Mouse (Mus musculus) forebrain, embryonic 11.5 days (tissue): Measurements from ENCODE around the gene Ubfd1. TPM values are rescaled to one million over a fixed set of nuclear protein-coding genes. Genes with fewer than 3 reads are reported as not detected.

Experiments used
- ATAC-seq: fragments of 200-750 bp; cut with Nextera tagmentation; replicated peaks from 2 replicates; pipeline ENCODE4 v1.8.0; 2017; ENCODE audit warnings: moderate TSS enrichment; ENCODE audit not compliant: low FRiP score
- DNase-seq: peaks from one replicate; pipeline ENCODE4 v3.0.0-alpha.2; 2017; ENCODE audit warnings: low spot score
- H3K27ac ChIP-seq: fragments of 300-500 bp; sonication (generic); 2 replicates; pipeline ENCODE4 v1.5.1; 2014; ENCODE audit warnings: low read depth, low read length
- H3K27me3 ChIP-seq: fragments of 300-500 bp; sonication (generic); 2 replicates; pipeline ENCODE4 v1.6.1; 2014; ENCODE audit warnings: mild to moderate bottlenecking, low read length, mixed read lengths; ENCODE audit not compliant: control insufficient read depth, insufficient read depth
- H3K36me3 ChIP-seq: fragments of 300-500 bp; sonication (generic); 2 replicates; pipeline ENCODE4 v1.6.1; 2014; ENCODE audit warnings: mild to moderate bottlenecking, low read length, moderate library complexity, mixed read lengths; ENCODE audit not compliant: control insufficient read depth, insufficient read depth
- H3K4me1 ChIP-seq: fragments of 300-500 bp; sonication (generic); replicated peaks from 2 replicates; pipeline ENCODE4 v1.6.1; 2014; ENCODE audit warnings: low read length, mixed read lengths; ENCODE audit not compliant: control insufficient read depth, insufficient read depth
- H3K4me2 ChIP-seq: fragments of 300-500 bp; sonication (generic); 2 replicates; pipeline ENCODE4 v1.6.1; 2014; ENCODE audit warnings: low read depth, mild to moderate bottlenecking, low read length, moderate library complexity, mixed read lengths; ENCODE audit not compliant: severe bottlenecking
- H3K4me3 ChIP-seq: fragments of 300-500 bp; sonication (generic); 2 replicates; pipeline ENCODE4 v1.5.1; 2014; ENCODE audit warnings: low read depth, low read length
- H3K9ac ChIP-seq: fragments of 300-500 bp; sonication (generic); 2 replicates; pipeline ENCODE4 v1.6.1; 2014; ENCODE audit warnings: low read length
- H3K9me3 ChIP-seq: fragments of 300-500 bp; sonication (generic); 2 replicates; pipeline ENCODE4 v1.6.1; 2016; ENCODE audit warnings: low read length, mixed read lengths; ENCODE audit not compliant: control insufficient read depth
- WGBS: fragments of 180-500 bp; shearing (Covaris S2); extraction: QIAGEN DNeasy Blood & Tissue Kit; methylation state at CpG from one replicate; pipeline ENCODE4 v1.1.7; 2014; 5-methylcytosine and 5-hydroxymethylcytosine counted together
- polyA plus RNA-seq: library from polyadenylated mRNA; unstranded; fragments of >200 nt; fragmentation: Nextera tagmentation; extraction: Ambion mirVana; gene quantifications from 2 replicates; pipeline ENCODE4 v1.2.1, GENCODE M21; 2014

Ubfd1 gene
- polyA plus RNA-seq, 1 experiment from 2014 or later = 90.6 TPM

DNA sequence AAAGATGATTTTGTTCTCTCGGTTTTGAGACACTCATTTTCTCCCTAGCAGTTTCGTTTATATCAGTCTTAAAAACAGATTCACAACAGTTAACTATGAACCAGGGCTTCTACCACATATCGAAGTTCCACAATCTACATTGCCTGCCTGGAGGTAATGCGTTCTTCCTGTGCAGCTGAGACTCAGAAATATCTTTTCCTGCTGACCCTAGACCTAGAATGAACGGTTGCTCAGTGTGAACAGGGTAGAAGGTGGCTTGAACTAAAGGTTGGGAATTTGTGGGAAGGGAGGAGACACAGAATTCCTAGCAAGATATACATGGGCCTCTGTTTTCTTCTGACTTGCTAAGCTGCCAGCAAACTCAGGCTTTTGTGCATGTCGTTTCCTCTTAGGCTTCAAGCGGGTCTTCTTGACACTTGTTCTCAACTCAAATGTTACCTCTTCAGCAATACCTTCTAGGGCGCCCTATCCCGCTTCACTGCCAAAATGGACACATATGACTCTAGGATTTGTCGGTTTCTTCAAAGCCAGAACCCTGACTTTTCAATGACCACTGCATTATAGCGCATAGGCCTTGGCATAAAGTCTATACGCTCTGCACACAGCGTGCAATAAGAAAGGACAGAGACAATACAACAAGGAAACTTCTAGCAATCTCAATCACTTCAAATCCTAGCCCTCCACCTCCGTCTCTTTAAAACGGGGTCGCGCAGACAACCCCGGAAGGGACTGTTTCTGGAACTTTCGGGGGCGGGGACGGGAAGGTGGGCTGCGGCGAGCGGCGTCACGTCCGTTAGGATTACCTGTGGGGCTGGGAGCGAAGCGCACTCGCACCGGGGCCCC, 652 bp upstream of the Ubfd1 start:
- Histone ChIP-seq H3K27me3 (no peaks in the 10 kb centered on the region), H3K27ac (peak overlapping the region; percentile 91), H3K4me2 (peak overlapping the region; percentile 87), H3K4me1 (peaks cover 10% of the 10 kb centered on the region; the same call in 1 of the 2 replicates), H3K9ac (peak overlapping the region; percentile 96), H3K9me3 (no peaks in the 10 kb centered on the region), H3K4me3 (peak overlapping the region; percentile 98), H3K36me3 (no peaks in the 10 kb centered on the region; the same call in 1 of the 2 replicates)
- ATAC-seq (no peak; the same call in 1 of the 2 replicates), DNase-seq (no peak)
- WGBS = 21% methylated on average over 31 of the region's 31 CpGs

DNA sequence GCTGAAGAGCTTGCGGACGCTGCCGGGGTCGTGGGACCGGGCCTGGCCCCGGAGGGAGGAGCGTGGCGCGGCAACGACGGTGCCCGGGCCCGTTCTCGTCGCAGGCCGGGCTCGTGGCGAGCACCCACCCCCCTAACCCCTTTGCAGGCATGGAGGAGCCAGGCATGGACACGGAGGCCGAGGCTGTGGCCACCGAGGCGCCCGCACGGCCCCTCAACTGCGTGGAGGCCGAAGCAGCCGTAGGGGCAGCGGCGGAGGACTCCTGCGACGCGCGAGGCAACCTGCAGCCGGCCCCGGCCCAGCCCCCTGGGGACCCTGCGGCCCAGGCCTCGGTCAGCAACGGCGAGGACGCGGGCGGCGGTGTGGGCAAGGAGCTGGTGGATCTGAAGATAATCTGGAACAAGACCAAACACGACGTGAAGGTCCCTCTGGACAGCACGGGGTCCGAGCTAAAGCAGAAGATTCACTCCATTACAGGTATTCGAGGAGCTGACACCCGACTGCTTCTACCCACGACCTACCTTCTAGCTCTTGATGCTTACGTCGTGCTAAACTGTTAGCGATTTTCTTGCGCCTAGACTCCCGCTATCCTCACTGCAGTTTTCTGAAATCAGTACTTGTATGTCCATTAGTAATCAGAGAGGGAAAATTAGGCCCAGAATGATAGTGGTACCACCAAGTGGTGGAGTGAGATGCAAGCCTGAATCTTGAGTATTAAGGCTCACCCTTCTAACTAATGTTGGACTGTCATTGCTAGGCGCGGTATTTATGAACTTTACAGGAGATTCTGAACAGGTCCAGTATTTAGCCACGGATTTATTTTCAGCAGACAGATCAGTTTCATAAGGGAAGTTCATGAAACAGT, 774 bp downstream of the Ubfd1 start:
- WGBS = 3% methylated on average over 52 of the region's 58 CpGs
- DNase-seq (peak; percentile 73), ATAC-seq (peak; percentile 52)
- Histone ChIP-seq H3K27ac (peak overlapping the region; percentile 91), H3K9me3 (no peaks in the 10 kb centered on the region), H3K4me2 (peak overlapping the region; percentile 87), H3K4me3 (peak overlapping the region; percentile 98), H3K27me3 (no peaks in the 10 kb centered on the region), H3K4me1 (peaks cover 10% of the 10 kb centered on the region; the same call in 1 of the 2 replicates), H3K9ac (peak overlapping the region; percentile 96), H3K36me3 (peaks cover 7% of the 10 kb centered on the region; the same call in 1 of the 2 replicates)

GRCm38 (mm10) chr7:122074374-122074773, 7.4 kb downstream of the Ubfd1 start:
- Histone ChIP-seq H3K9ac (no peak overlapping the region), H3K4me3 (no peak overlapping the region), H3K9me3 (no peaks in the 10 kb centered on the region), H3K27me3 (no peaks in the 10 kb centered on the region), H3K4me2 (no peak overlapping the region), H3K36me3 (peaks cover 13% of the 10 kb centered on the region; the same call in 1 of the 2 replicates), H3K27ac (no peak overlapping the region), H3K4me1 (no peaks in the 10 kb centered on the region)
- DNase-seq (no peak), ATAC-seq (no peak)
- whole genome bisulfite sequencing = 86% methylated on average over 3 of the region's 3 CpGs

- no peak overlapping the region for H3K9ac ChIP-seq
- H3K4me1 ChIP-seq = no peaks in the 10 kb centered on the region
- no peak overlapping the region for H3K27ac ChIP-seq
- no peak overlapping the region for H3K4me2 ChIP-seq
- H3K36me3 ChIP-seq = peaks cover 6% of the 10 kb centered on the region; the same call in 1 of the 2 replicates
- DNase-seq (no peak), ATAC-seq (no peak)
- no peaks in the 10 kb centered on the region for H3K9me3 ChIP-seq
- WGBS = 91% methylated on average over 8 of the region's 8 CpGs
- H3K27me3 ChIP-seq = no peaks in the 10 kb centered on the region
- no peak overlapping the region for H3K4me3 ChIP-seq
These were observed 13.0 kb downstream of the Ubfd1 start for GRCm38 (mm10) chr7:122079798-122080554.

GRCm38 (mm10) chr7:122081071-122081470, 14.1 kb downstream of the Ubfd1 start:
- 97% methylated on average over 1 of the region's 1 CpGs for WGBS
- no peak overlapping the region for H3K4me3 ChIP-seq
- no peak overlapping the region for H3K9ac ChIP-seq
- DNase-seq (no peak), ATAC-seq (no peak)
- H3K4me2 ChIP-seq = no peak overlapping the region
- no peaks in the 10 kb centered on the region for H3K4me1 ChIP-seq
- no peaks in the 10 kb centered on the region for H3K9me3 ChIP-seq
- no peaks in the 10 kb centered on the region for H3K27me3 ChIP-seq
- peaks cover 6% of the 10 kb centered on the region; the same call in 1 of the 2 replicates for H3K36me3 ChIP-seq
- H3K27ac ChIP-seq = no peak overlapping the region

- no peak for DNase-seq
- Histone ChIP-seq H3K4me3 (no peak overlapping the region), H3K4me2 (no peak overlapping the region), H3K36me3 (peaks cover 17% of the 10 kb centered on the region; the same call in 1 of the 2 replicates), H3K27ac (no peak overlapping the region), H3K27me3 (no peaks in the 10 kb centered on the region), H3K9ac (no peak overlapping the region), H3K9me3 (no peaks in the 10 kb centered on the region), H3K4me1 (no peaks in the 10 kb centered on the region)
- WGBS = 89% methylated on average over 11 of the region's 11 CpGs
- ATAC-seq = no peak
These were observed 20.4 kb downstream of the Ubfd1 start for GRCm38 (mm10) chr7:122087195-122087982.

DNA sequence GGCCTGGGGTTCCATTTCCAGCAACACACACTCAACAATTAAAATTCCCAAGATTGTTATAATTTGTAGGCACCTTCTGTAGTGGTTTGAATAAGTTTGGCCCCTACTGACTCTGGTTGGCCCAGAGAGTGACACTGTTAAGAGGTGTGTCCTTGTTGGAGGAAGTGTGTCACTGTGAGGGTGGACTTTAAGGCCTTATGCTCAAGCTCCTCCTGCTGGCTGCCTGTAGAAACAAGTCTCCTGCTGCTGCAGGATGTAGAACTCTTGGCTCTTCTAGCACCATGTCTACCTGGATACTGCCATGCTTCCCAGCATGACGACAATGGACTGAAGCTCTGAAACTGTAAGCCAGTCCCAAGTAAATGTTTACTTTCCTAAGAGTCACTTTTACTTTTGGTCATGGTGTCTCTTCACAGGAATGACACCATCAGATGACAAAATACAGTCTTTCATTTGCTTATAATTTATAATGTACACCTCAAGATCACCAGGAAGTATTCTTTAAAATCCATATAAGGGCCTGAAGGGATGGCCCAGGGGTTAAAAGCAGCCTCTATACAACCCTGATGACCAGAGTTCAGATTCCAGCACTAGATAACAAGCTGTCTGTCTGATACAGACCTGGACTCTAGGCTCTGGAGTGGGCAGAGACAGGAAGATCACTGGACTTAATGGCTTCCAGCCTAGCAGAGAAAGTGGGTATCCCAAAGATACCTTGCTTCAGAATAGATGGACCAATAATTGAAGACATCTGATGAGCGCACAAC, 27.8 kb downstream of the Ubfd1 start:
- Histone ChIP-seq H3K27ac (no peak overlapping the region), H3K27me3 (no peaks in the 10 kb centered on the region), H3K4me2 (no peak overlapping the region), H3K4me3 (no peak overlapping the region), H3K9me3 (no peaks in the 10 kb centered on the region), H3K9ac (no peak overlapping the region), H3K4me1 (no peaks in the 10 kb centered on the region), H3K36me3 (peaks cover 25% of the 10 kb centered on the region; the same call in 1 of the 2 replicates)
- DNase-seq (no peak), ATAC-seq (no peak)
- 94% methylated on average over 2 of the region's 2 CpGs for WGBS
